In the genomic region with DNA sequence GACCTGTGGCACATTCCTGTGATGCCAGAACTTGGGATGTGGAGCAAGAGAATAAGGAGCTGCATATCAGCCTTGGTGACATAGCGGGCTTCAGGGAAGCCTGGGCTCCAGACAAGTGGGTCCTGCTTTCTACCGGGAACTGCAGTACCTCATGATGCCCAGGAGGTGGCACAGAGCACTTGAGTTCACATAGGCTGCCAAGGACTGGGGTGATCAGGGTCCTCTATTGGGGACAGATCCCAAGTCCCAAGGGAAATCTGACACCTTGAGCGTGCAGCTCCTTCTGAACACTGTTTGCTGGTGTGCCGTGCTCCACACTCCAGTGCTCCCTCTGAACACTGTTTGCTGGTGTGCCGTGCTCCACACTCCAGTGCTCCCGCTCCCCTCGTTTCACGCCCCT, we compare ENCODE assay signal across 8 mouse cellular contexts. TPM values are rescaled to one million over a fixed set of nuclear protein-coding genes. Genes with fewer than 3 reads are reported as not detected.
DNase-seq lines count a peak whose midpoint lies in the region; ATAC-seq and TF ChIP-seq lines count a peak whose summit lies in the region.
"Had no signal": no experiment of that assay in that cellular context is flagged by ENCODE, and none has a peak within 500 bp of the region (broad histone marks: within the 10 kb centered on the region; RNA-seq: fewer than 3 reads in every experiment).

No protein-coding gene starts in this region.

- in situ Hi-C loops in CH12.LX (cut with MboI; ENCODE audit: low pct_ligation_motif_present, low pct_unique_long_range_greater_than_20kb, low sequenced_read_pairs): no loop called here

- no peak overlapping the region for H3K4me3 ChIP-seq in CH12.LX (replicated peaks in 1 of 3; ENCODE audit: low read depth in 2 of 3, low read length in 2 of 3, poor library complexity in 1 of 3)
- no peak overlapping the region for H3K4me3 ChIP-seq in embryonic facial prominence, embryonic 11.5 days (ENCODE audit: low read depth, low read length)
- H3K4me3 ChIP-seq in hindbrain, embryonic 12.5 days: no peak overlapping the region

- peaks cover 44 to 97% of the 10 kb centered on the region in 2 experiments for H3K36me3 ChIP-seq in CH12.LX (replicated peaks in 1 of 2; ENCODE audit: control insufficient read depth in 1 of 2, insufficient read depth in 1 of 2, low read length in 1 of 2)
- no peaks in the 10 kb centered on the region; the same call in 1 of the 2 replicates for H3K36me3 ChIP-seq in embryonic facial prominence, embryonic 11.5 days (replicated peaks; ENCODE audit: control insufficient read depth, insufficient read depth, low read depth, low read length)
- peaks cover 63% of the 10 kb centered on the region for H3K36me3 ChIP-seq in hindbrain, embryonic 12.5 days

- no peaks in the 10 kb centered on the region for H3K79me2 ChIP-seq in CH12.LX (replicated peaks; ENCODE audit: control insufficient read depth, extremely low read depth, insufficient read depth, poor library complexity, severe bottlenecking)

- dilution Hi-C loops in CH12.LX (cut with MboI; ENCODE audit: extremely low pct_ligation_motif_present, extremely low pct_unique_long_range_greater_than_20kb, low sequenced_read_pairs): no loop called here

- ATAC-seq in activated CD4-positive, CD25-positive, alpha-beta regulatory T cell, adult 4 months: peak; percentile 58
- ATAC-seq in embryonic facial prominence, embryonic 11.5 days (replicated peaks; ENCODE audit: insufficient number of reproducible peaks, low FRiP score, low TSS enrichment, low read depth): peak; percentile 22; the same call in 1 of the 2 replicates
- peak; percentile 60 for ATAC-seq in hindbrain, embryonic 12.5 days (ENCODE audit: low FRiP score)

- no peak overlapping the region for H3K27ac ChIP-seq in CH12.LX (ENCODE audit: insufficient read depth, low read depth)
- H3K27ac ChIP-seq in embryonic facial prominence, embryonic 11.5 days (replicated peaks; ENCODE audit: low read depth, low read length): no peak overlapping the region
- H3K27ac ChIP-seq in hindbrain, embryonic 12.5 days: no peak overlapping the region
- H3K27ac ChIP-seq: macrophage had no signal

- peaks cover 3 to 54% of the 10 kb centered on the region in 2 experiments; a peak in 3 of 4 replicates for H3K4me1 ChIP-seq in CH12.LX (ENCODE audit: control insufficient read depth in 1 of 2, insufficient read depth in 2 of 2)
- H3K4me1 ChIP-seq in embryonic facial prominence, embryonic 11.5 days (ENCODE audit: control insufficient read depth, insufficient read depth, low read length): no peaks in the 10 kb centered on the region
- H3K4me1 ChIP-seq in hindbrain, embryonic 12.5 days: no peaks in the 10 kb centered on the region

- peak; percentile 76 for TF ChIP-seq RAD21 in CH12.LX (IDR thresholded peaks at IDR 0.05; ENCODE audit: low read depth, low read length)

- peak; percentile 60 for DNase-seq in CH12.LX (ENCODE audit: extremely low read depth)
- peak; percentile 75 for DNase-seq in embryonic facial prominence, embryonic 11.5 days (ENCODE audit: low spot score)
- DNase-seq in layer of hippocampus, adult 9-11 months: peak; percentile 44
- peak; percentile 58 for DNase-seq in lung, postnatal 14 days
- DNase-seq in right cerebral cortex, adult 2 months (ENCODE audit: low spot score in 2 of 2): peak; percentile 61 to 64

- no peak for TF ChIP-seq POLR2A in CH12.LX (IDR thresholded peaks at IDR 0.05; ENCODE audit: low read depth, low read length)

- TF ChIP-seq CTCF in CH12.LX (conservative IDR thresholded peaks at IDR 0.05 in 1 of 2, IDR thresholded peaks at IDR 0.05 in 1 of 2; ENCODE audit: low read depth in 2 of 2, low read length in 2 of 2): peak; percentile 82 to 85

- H3K27me3 ChIP-seq in CH12.LX (replicated peaks): no peaks in the 10 kb centered on the region
- no peaks in the 10 kb centered on the region for H3K27me3 ChIP-seq in embryonic facial prominence, embryonic 11.5 days (ENCODE audit: control insufficient read depth, insufficient read depth, low read length)
- no peaks in the 10 kb centered on the region for H3K27me3 ChIP-seq in hindbrain, embryonic 12.5 days

- 55% methylated on average over 8 of the region's 8 CpGs for WGBS in embryonic facial prominence, embryonic 11.5 days
- WGBS in hindbrain, embryonic 12.5 days: 47% methylated on average over 8 of the region's 8 CpGs

- H3K4me2 ChIP-seq in CH12.LX (ENCODE audit: insufficient read depth, low read depth, poor library complexity, severe bottlenecking): no peak overlapping the region
- no peak overlapping the region for H3K4me2 ChIP-seq in embryonic facial prominence, embryonic 11.5 days (ENCODE audit: low read depth, low read length)
- H3K4me2 ChIP-seq in hindbrain, embryonic 12.5 days (replicated peaks): no peak overlapping the region

- no peak for TF ChIP-seq EP300 in CH12.LX (IDR thresholded peaks at IDR 0.05; ENCODE audit: low read length)

- no peak overlapping the region for H3K9ac ChIP-seq in CH12.LX (ENCODE audit: insufficient read depth, low read depth)
- no peak overlapping the region for H3K9ac ChIP-seq in embryonic facial prominence, embryonic 11.5 days (replicated peaks; ENCODE audit: low read length)
- no peak overlapping the region for H3K9ac ChIP-seq in hindbrain, embryonic 12.5 days

- no peaks in the 10 kb centered on the region for H3K9me3 ChIP-seq in CH12.LX (replicated peaks; ENCODE audit: low read length)
- H3K9me3 ChIP-seq in embryonic facial prominence, embryonic 11.5 days (replicated peaks; ENCODE audit: control insufficient read depth, low read length): no peaks in the 10 kb centered on the region
- H3K9me3 ChIP-seq in hindbrain, embryonic 12.5 days (replicated peaks): no peaks in the 10 kb centered on the region

TF ChIP-seq in CH12.LX, 34 proteins besides CTCF, POLR2A, EP300 and RAD21:
- TF ChIP-seq SMC3 (IDR thresholded peaks at IDR 0.05; ENCODE audit: low read depth, low read length) (peak; percentile 91), TBP (conservative IDR thresholded peaks at IDR 0.05; ENCODE audit: low read depth, low read length) (no peak), ZC3H11A (IDR thresholded peaks at IDR 0.05; ENCODE audit: low read depth, low read length) (peak; percentile 48), ELF1 (IDR thresholded peaks at IDR 0.05; ENCODE audit: low read depth, low read length) (no peak), UBTF (IDR thresholded peaks at IDR 0.05; ENCODE audit: low read depth, low read length) (no peak)

RNA-seq across cellular contexts. Expression of gene Trappc10, which starts 34.8 kb away (rescaled TPM):
- total RNA-seq in CH12.LX (2012; rRNA removed): 22.1 and 23.4 TPM in 2 replicates
- total RNA-seq in CH12.LX (2014; rRNA removed): 24.7 and 26.5 TPM in 2 replicates
- polyA plus RNA-seq in CH12.LX (2012; ENCODE audit: insufficient read length, low read depth): 21.2 and 26.7 TPM in 2 replicates
- polyA plus RNA-seq in activated CD4-positive, CD25-positive, alpha-beta regulatory T cell, adult 4 months (2017; shearing (Covaris generic)): 10 to 100 TPM in 1 of 2 experiments, 1 to 10 TPM in 1; 5.1 to 11.0 TPM
- 14.7 and 16.1 TPM in 2 replicates for polyA plus RNA-seq in embryonic facial prominence, embryonic 11.5 days (2014; fragmentation: Nextera tagmentation; extraction: Ambion mirVana)
- polyA plus RNA-seq in hindbrain, embryonic 12.5 days (2016; fragmentation: Nextera tagmentation; extraction: Ambion mirVana): 23.4 and 26.0 TPM in 2 replicates
